Mouse (Mus musculus) hindbrain, postnatal 0 days (tissue): Measurements from ENCODE around the gene Specc1. TPM values are rescaled to one million over a fixed set of nuclear protein-coding genes. Genes with fewer than 3 reads are reported as not detected.

ENCODE experiments used
- ATAC-seq: fragments of 200-750 bp; cut with Nextera tagmentation; 2 replicates; pipeline ENCODE4 v1.8.0; 2017; ENCODE audit warnings: mild to moderate bottlenecking, moderate TSS enrichment, moderate library complexity
- DNase-seq: peaks from one replicate; pipeline ENCODE4 v3.0.0-alpha.2; 2015; ENCODE audit warnings: low spot score
- H3K27ac ChIP-seq: fragments of 300-500 bp; sonication (generic); 2 replicates; pipeline ENCODE4 v1.5.1; 2014; ENCODE audit warnings: mild to moderate bottlenecking
- H3K27me3 ChIP-seq: fragments of 300-500 bp; sonication (generic); 2 replicates; pipeline ENCODE4 v1.6.1; 2014; ENCODE audit warnings: low read length, mixed read lengths; ENCODE audit not compliant: insufficient read depth
- H3K36me3 ChIP-seq: fragments of 300-500 bp; sonication (generic); 2 replicates; pipeline ENCODE4 v1.6.1; 2014; ENCODE audit warnings: low read length, mixed read lengths; ENCODE audit not compliant: insufficient read depth
- H3K4me1 ChIP-seq: fragments of 300-500 bp; sonication (generic); 2 replicates; pipeline ENCODE4 v1.6.1; 2014; ENCODE audit warnings: antibody characterized with exemption, low read length, mixed read lengths; ENCODE audit not compliant: insufficient read depth
- H3K4me2 ChIP-seq: fragments of 300-500 bp; sonication (generic); 2 replicates; pipeline ENCODE4 v1.6.1; 2014; ENCODE audit warnings: low read depth, mild to moderate bottlenecking, low read length, moderate library complexity, mixed read lengths
- H3K4me3 ChIP-seq: fragments of 300-500 bp; sonication (generic); 2 replicates; pipeline ENCODE4 v1.5.1; 2014; ENCODE audit warnings: low read length
- H3K9ac ChIP-seq: fragments of 300-500 bp; sonication (generic); replicated peaks from 2 replicates; pipeline ENCODE4 v1.6.1; 2014; ENCODE audit warnings: mild to moderate bottlenecking, low read length, moderate library complexity, mixed read lengths
- H3K9me3 ChIP-seq: fragments of 300-500 bp; sonication (generic); 2 replicates; pipeline ENCODE4 v1.6.1; 2016; ENCODE audit warnings: low read length, mixed read lengths
- CTCF ChIP-seq: IDR thresholded peaks from 2 replicates; pipeline ENCODE4 v1.5.1; 2016; ENCODE audit warnings: antibody characterized with exemption, control low read depth, low read depth
- WGBS: fragments of 180-500 bp; shearing (Covaris S2); extraction: QIAGEN DNeasy Blood & Tissue Kit; methylation state at CpG from one replicate; pipeline ENCODE4 v1.1.7; 2014; 5-methylcytosine and 5-hydroxymethylcytosine counted together
- polyA plus RNA-seq: library from polyadenylated mRNA; unstranded; fragments of >200 nt; fragmentation: Nextera tagmentation; extraction: Ambion mirVana; gene quantifications from 2 replicates; pipeline ENCODE4 v1.2.1, GENCODE M21; 2015
- total RNA-seq: library from RNA; depleted of rRNA; stranded (reverse); fragments of >200 nt; gene quantifications from 2 replicates; pipeline ENCODE4 v1.2.3, GENCODE M21; 2014

The Specc1 gene
- total and polyA plus RNA-seq, 2 experiments from 2014 or later = 20.7 to 34.0 TPM

DNA sequence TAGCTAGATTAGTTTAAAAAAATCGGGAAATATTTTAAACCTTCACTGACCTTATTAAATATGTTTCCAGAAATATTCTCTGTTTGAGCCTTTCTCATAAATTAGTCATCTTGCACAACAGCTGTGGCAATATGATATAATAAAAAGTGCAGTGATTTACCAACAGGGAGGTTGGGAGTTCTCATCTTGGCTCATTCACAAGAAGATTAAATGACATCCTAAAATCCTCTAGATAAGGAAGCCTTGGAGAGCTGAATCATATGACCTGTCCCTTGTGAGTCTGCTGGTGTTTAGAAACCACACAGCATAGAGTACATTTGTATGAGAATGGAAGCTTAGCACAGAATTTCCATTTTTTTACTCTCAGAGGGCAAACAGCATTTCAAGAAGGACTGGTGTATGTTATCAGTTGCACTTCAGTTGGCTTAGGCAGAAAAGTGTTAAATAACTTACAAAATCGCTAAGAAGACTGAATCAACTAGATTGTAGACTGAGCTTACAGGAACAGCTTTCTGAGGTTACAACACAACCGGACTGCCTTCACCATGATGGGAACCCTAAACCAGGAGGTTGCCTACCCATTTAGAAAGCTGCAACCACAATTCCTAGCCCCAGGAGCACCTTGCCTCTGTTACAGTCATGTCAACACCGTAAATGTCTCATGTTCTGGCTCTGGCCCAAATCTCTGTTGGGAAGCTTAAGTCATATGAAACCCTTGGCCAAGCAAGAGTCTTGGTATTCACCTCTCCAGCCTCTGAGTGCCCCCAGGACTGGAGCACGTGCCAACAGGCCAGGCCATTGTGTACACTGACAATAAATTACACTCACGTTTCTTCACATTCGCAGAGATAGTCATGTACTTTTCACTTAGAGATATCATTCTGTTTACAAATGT is 188.9 kb downstream of the Specc1 start:
- ATAC-seq (no peak), DNase-seq (no peak)
- peaks cover 7% of the 10 kb centered on the region; the same call in 1 of the 2 replicates for H3K36me3 ChIP-seq
- no peak overlapping the region for H3K9ac ChIP-seq
- WGBS = 75% methylated on average over 7 of the region's 7 CpGs
- TF ChIP-seq CTCF = no peak
- no peaks in the 10 kb centered on the region for H3K27me3 ChIP-seq
- no peak overlapping the region for H3K4me2 ChIP-seq
- no peaks in the 10 kb centered on the region for H3K9me3 ChIP-seq
- no peak overlapping the region for H3K27ac ChIP-seq
- no peak overlapping the region for H3K4me3 ChIP-seq
- H3K4me1 ChIP-seq = no peaks in the 10 kb centered on the region

DNA sequence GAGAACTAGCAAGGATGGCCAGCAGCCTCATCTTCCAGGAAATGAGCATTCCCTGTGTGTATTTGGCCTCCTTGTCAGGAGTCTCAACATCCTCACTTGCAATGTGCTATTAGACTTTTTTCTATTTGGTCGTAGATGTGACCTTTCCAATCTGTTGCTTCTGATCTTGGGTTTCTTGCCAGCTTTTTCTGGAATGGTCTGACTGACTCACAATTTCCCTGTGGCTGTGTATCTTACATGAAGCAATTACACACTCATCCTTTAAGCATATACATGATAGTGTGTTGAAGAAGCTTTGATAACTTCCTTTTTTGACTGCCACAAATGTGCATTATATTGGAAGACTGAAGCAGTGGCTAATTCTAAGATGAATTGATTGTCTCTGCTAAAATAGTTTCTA is 190.1 kb downstream of the Specc1 start:
- no peak for DNase-seq

DNA sequence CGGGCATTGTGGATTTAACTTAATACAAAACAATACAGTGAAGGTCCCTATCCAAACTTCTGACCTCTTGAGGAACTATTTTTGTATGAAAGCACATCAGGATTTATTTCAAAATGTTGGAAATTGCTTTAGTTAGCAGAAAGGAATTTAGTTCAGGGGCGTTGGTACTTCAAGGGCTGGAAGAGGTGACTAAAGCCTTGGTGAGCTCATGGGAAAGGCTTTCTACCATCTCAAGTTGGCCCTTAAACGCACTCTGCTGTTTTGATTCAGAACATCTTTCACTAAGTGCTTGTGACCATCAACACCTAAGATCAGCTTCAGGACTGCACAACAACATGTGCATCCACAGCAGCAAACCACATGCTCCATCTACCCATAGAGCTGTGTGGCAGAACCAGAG is 191.5 kb downstream of the Specc1 start:
- DNase-seq (no peak), ATAC-seq (no peak)
- no peak overlapping the region for H3K27ac ChIP-seq
- H3K4me3 ChIP-seq = no peak overlapping the region
- H3K4me2 ChIP-seq = no peak overlapping the region
- WGBS = 93% methylated on average over 3 of the region's 3 CpGs
- no peak overlapping the region for H3K9ac ChIP-seq
- no peaks in the 10 kb centered on the region for H3K9me3 ChIP-seq
- H3K36me3 ChIP-seq = peaks cover 7% of the 10 kb centered on the region; the same call in 1 of the 2 replicates
- no peaks in the 10 kb centered on the region for H3K27me3 ChIP-seq
- no peaks in the 10 kb centered on the region for H3K4me1 ChIP-seq
- no peak for TF ChIP-seq CTCF

More for the DNA sequence above, 190.1 kb downstream of the Specc1 start:
- Histone ChIP-seq H3K9me3 (no peaks in the 10 kb centered on the region), H3K4me2 (no peak overlapping the region), H3K27me3 (no peaks in the 10 kb centered on the region), H3K9ac (no peak overlapping the region), H3K4me1 (no peaks in the 10 kb centered on the region), H3K27ac (no peak overlapping the region), H3K4me3 (no peak overlapping the region), H3K36me3 (peaks cover 7% of the 10 kb centered on the region; the same call in 1 of the 2 replicates)
- ATAC-seq = no peak
- WGBS = 76% methylated on average over 1 of the region's 1 CpGs
- TF ChIP-seq CTCF = no peak

DNA sequence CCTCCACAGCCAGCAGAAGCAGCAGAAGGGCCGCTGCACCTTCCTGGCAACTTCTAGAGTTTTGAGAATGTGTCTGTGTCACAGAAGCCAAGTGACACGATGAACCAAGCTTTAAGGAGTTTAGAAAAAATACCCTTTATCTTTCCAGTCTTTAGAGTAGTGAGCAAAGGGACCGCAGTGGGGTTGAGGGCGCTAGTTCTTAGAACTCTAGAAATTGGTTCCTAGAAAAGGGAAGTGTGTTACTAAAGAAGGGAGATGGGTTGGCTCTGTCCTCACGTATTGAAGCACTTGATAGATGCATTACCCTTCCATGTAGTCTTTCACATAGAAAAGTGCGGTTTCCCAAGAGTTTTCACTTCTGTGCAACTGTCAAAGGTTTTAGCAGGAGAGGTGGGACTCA is 191.9 kb downstream of the Specc1 start:
- WGBS = 92% methylated on average over 6 of the region's 6 CpGs
- ATAC-seq = no peak
- no peak for TF ChIP-seq CTCF

DNA sequence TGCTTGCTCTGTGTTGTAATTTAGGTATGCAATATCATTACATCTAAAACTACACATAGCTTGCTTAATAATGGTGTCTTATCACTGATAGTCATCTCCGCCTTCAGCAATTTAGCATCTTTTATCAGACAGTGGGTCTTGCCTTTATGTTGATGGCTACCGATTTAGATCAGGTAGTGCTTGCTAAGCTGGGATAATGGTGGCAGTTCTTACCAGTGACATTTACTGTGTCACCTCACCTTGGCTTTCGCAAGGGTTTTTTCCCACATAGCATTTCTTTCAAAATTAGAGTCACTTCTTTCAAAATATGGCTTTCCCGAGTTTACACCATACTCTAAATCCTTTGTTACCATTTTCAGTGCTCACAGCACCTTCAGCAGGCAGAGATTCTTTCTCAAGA is 196.5 kb downstream of the Specc1 start:
- Histone ChIP-seq H3K27me3 (no peaks in the 10 kb centered on the region), H3K9ac (no peak overlapping the region), H3K27ac (no peak overlapping the region), H3K4me1 (no peaks in the 10 kb centered on the region), H3K9me3 (no peaks in the 10 kb centered on the region), H3K4me2 (no peak overlapping the region), H3K4me3 (no peak overlapping the region), H3K36me3 (no peaks in the 10 kb centered on the region)
- 93% methylated on average over 4 of the region's 4 CpGs for WGBS
- ATAC-seq (no peak), DNase-seq (no peak)
- no peak for TF ChIP-seq CTCF

More for the DNA sequence above, 191.9 kb downstream of the Specc1 start:
- Histone ChIP-seq H3K36me3 (peaks cover 7% of the 10 kb centered on the region; the same call in 1 of the 2 replicates), H3K4me2 (no peak overlapping the region), H3K27me3 (no peaks in the 10 kb centered on the region), H3K4me1 (no peaks in the 10 kb centered on the region), H3K27ac (no peak overlapping the region), H3K9ac (no peak overlapping the region), H3K4me3 (no peak overlapping the region), H3K9me3 (no peaks in the 10 kb centered on the region)
- DNase-seq = no peak

DNA sequence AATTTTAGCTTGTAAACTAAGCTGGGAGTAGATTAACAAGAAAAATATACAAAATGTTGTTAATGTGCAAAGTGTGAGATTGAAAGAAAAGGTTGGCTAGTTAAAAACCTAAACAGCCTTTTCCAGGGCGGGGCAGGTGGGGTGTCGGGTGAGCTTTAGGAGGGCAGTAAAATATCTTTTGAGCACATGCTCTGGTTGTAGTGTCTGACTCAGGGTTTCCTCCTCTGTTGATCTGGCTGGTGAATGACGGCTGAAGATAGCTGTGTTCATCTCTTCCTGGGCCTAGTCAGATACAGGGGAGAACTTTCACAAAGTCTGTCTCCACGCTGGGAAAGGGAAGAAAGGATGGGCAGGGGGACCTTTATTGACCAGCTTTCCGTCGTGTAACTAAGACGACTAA is 203.2 kb downstream of the Specc1 start:
- H3K4me2 ChIP-seq = no peak overlapping the region
- ATAC-seq = no peak

DNA sequence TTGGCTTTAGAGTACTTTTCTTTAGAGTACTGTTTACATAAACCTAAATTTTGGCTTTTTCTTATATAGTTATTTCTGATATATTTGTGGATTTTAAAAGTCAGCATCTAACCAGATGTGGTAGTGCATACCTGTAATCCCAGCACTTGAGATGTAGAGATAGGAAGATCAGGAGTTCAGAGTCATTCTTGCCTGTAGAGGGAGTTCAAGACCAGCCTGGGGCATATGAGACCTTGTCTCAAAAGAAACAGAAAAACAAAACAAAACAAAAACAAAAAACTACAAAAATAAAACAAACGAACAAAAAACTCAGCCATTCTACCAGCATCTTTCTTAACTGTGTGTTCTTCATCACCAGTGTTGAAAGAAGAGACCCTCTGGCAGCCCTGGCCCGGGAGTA is 204.9 kb downstream of the Specc1 start:
- WGBS = 96% methylated on average over 2 of the region's 2 CpGs
- no peak for DNase-seq
- Histone ChIP-seq H3K36me3 (no peaks in the 10 kb centered on the region; the same call in 1 of the 2 replicates), H3K27ac (no peak overlapping the region), H3K4me3 (no peak overlapping the region), H3K4me1 (no peaks in the 10 kb centered on the region), H3K27me3 (no peaks in the 10 kb centered on the region), H3K9ac (no peak overlapping the region), H3K9me3 (no peaks in the 10 kb centered on the region), H3K4me2 (no peak overlapping the region)
- no peak for ATAC-seq
- TF ChIP-seq CTCF = no peak

More for the DNA sequence above, 203.2 kb downstream of the Specc1 start:
- no peaks in the 10 kb centered on the region for H3K27me3 ChIP-seq
- WGBS = 93% methylated on average over 7 of the region's 7 CpGs
- DNase-seq = no peak
- no peak overlapping the region for H3K9ac ChIP-seq
- H3K36me3 ChIP-seq = no peaks in the 10 kb centered on the region; the same call in 1 of the 2 replicates
- no peaks in the 10 kb centered on the region for H3K4me1 ChIP-seq
- TF ChIP-seq CTCF = no peak
- no peak overlapping the region for H3K27ac ChIP-seq
- H3K4me3 ChIP-seq = no peak overlapping the region
- no peaks in the 10 kb centered on the region for H3K9me3 ChIP-seq
